Mouse (Mus musculus) erythroblast, embryonic 14.5 days (primary cell): Measurements from ENCODE around the gene Golga3. TPM values are rescaled to one million over a fixed set of nuclear protein-coding genes. Genes with fewer than 3 reads are reported as not detected.

Experiments used
- H3K27me3 ChIP-seq: 2 replicates; pipeline ENCODE4 v1.6.1; 2012; ENCODE audit warnings: inconsistent platforms; ENCODE audit not compliant: control insufficient read depth
- H3K36me3 ChIP-seq: 2 replicates; pipeline ENCODE4 v1.6.1; 2012; ENCODE audit warnings: mild to moderate bottlenecking, inconsistent platforms; ENCODE audit not compliant: control insufficient read depth
- H3K4me1 ChIP-seq: 2 replicates; pipeline ENCODE4 v1.6.1; 2012; ENCODE audit warnings: inconsistent platforms; ENCODE audit not compliant: control insufficient read depth
- H3K4me3 ChIP-seq: replicated peaks from 2 replicates; pipeline ENCODE3; 2012; ENCODE audit warnings: moderate library complexity, mild to moderate bottlenecking, inconsistent platforms
- H3K9me3 ChIP-seq: 2 replicates; pipeline ENCODE4 v1.6.1; 2012; ENCODE audit warnings: low read length, inconsistent platforms, mixed read lengths; ENCODE audit not compliant: control insufficient read depth
- GATA1 ChIP-seq: IDR thresholded peaks from 2 replicates; pipeline ENCODE4 v1.6.1; 2012; ENCODE audit warnings: low read length, inconsistent platforms, mixed read lengths
- TAL1 ChIP-seq: IDR thresholded peaks from 3 replicates; pipeline ENCODE4 v1.6.1; 2012; ENCODE audit warnings: low read length, inconsistent platforms, mixed read lengths
- polyA plus RNA-seq: library from polyadenylated mRNA; stranded (reverse); fragments of >175 nt; gene quantifications from 2 replicates; pipeline ENCODE4 v1.2.3, GENCODE M21; 2012

Golga3 gene
- polyA plus RNA-seq, 1 experiment: 0.05 TPM

DNA sequence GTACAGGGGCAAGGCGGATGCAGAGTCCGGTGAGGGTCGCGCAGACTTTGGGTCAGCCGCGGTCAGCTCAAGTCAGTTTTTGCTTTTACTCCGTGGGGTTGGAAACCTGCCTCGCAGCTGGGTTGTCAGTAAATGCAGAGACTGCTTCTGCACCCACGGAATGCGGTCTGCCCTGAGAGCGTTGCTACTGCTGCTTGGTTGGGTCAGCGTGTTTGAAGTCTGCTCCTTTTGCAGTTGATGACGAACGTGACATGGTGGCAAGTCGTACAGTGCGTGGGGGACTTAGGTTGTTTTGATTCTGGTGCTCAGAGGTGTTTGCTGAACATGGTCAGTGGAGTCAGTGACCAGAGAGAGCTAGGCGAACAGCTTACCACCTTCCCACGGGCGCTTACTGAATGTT is 520 bp downstream of the Golga3 start:
- Histone ChIP-seq H3K27me3 (no peaks in the 10 kb centered on the region), H3K9me3 (no peaks in the 10 kb centered on the region), H3K36me3 (peaks cover 15% of the 10 kb centered on the region), H3K4me1 (peaks cover 51% of the 10 kb centered on the region), H3K4me3 (peak overlapping the region; percentile 64)
- TF ChIP-seq TAL1: no peak
- TF ChIP-seq GATA1: no peak

DNA sequence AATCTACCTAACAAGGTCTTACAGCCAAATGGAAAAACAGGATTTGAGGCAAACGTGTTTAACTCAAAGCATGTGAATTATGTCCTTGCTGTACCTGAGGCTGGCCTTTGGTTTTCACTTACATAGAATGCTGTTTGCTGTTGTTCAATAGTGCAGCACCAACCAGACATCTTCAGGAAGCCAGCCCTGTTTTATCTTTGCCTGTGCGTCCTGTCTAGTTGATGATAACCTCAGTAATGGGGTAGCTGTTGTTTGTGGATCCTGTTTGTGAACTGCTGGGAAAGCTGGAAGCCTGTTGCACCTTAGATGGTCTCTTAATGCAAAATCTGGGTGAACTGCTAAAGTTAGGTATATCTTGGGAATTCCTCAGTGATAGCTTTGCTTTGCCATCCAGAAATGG is 2.1 kb downstream of the Golga3 start:
- no peak for TF ChIP-seq GATA1
- no peak for TF ChIP-seq TAL1
- H3K4me1 ChIP-seq: peaks cover 40% of the 10 kb centered on the region
- H3K27me3 ChIP-seq: no peaks in the 10 kb centered on the region
- H3K36me3 ChIP-seq: peaks cover 17% of the 10 kb centered on the region
- H3K9me3 ChIP-seq: no peaks in the 10 kb centered on the region
- H3K4me3 ChIP-seq: no peak overlapping the region

DNA sequence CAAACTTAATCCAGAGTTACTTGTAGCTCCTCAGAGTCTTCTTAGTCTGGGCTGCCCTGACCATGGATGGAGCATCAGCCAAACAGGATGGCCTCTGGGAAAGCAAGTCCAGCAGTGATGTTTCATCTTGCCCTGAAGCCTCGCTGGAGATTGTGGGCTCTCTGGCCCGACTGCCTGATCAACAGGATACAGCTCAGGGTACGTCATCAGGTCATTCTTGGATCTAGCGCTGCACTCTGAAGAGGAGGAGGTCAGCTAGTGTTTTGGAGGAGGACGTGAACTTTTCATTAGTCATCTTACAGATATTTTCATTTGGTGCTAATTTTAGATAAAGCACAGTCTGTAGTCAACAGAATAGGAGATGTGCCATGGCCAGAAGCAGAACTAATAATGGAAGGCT is 5.2 kb downstream of the Golga3 start:
- Histone ChIP-seq H3K9me3 (no peaks in the 10 kb centered on the region), H3K4me1 (peaks cover 28% of the 10 kb centered on the region), H3K36me3 (peaks cover 41% of the 10 kb centered on the region), H3K4me3 (no peak overlapping the region), H3K27me3 (no peaks in the 10 kb centered on the region)
- TF ChIP-seq GATA1: no peak
- no peak for TF ChIP-seq TAL1

DNA sequence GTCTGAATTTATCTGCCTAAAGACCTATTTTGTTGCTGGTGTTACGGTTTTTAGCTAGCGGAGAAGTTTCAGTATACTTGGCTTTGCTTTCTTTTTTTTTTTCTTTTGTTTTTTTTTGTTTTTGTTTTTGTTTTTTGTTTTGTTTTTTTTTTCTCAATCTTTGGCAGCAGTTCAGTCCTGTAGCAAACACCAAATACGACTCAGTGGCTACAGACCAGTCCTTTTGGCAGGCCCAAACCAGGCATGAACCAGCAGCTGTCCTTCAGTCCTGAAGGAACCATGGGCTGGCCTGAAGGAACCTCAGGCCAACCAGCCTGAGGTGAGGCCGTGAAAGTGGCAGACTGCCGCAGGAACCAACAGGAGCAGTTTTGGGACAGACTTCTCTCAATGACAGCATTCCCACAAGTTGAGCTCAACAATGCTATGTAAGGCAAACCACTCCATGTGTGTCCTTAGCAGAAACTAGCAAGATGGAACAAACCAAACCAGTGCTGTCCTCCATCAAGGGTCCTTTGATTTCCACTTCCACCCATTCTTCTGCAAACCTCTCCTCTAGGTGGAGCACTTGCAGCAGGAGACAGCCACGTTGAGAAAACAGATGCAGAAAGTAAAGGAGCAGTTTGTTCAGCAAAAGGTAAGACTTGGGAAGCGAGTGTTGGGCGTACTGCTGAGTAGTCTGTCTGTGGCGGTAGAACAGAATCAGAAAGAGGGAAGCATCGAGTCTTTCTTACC is 26.8 kb downstream of the Golga3 start:
- H3K4me1 ChIP-seq: no peaks in the 10 kb centered on the region
- no peak overlapping the region for H3K4me3 ChIP-seq
- TF ChIP-seq TAL1 (no peak), GATA1 (no peak)
- H3K36me3 ChIP-seq: peaks cover 73% of the 10 kb centered on the region
- no peaks in the 10 kb centered on the region for H3K27me3 ChIP-seq
- H3K9me3 ChIP-seq: no peaks in the 10 kb centered on the region

DNA sequence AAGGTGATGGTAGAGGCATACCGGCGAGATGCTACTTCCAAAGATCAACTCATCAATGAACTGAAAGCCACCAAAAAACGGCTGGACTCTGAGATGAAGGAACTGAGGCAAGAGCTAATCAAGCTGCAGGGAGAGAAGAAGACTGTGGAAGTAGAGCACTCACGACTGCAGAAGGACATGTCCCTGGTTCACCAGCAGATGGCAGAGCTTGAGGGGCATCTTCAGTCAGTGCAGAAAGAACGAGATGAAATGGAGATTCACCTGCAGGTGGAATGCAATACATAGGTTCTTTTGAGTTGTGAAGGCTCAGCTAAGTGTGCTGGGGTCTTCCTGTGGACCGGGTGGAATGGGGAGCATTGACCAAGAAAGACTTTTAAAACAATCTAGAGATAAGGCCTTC is 28.3 kb downstream of the Golga3 start:
- Histone ChIP-seq H3K36me3 (peaks cover 84% of the 10 kb centered on the region), H3K9me3 (no peaks in the 10 kb centered on the region), H3K27me3 (no peaks in the 10 kb centered on the region), H3K4me1 (no peaks in the 10 kb centered on the region), H3K4me3 (no peak overlapping the region)
- TF ChIP-seq TAL1: no peak
- TF ChIP-seq GATA1: no peak

DNA sequence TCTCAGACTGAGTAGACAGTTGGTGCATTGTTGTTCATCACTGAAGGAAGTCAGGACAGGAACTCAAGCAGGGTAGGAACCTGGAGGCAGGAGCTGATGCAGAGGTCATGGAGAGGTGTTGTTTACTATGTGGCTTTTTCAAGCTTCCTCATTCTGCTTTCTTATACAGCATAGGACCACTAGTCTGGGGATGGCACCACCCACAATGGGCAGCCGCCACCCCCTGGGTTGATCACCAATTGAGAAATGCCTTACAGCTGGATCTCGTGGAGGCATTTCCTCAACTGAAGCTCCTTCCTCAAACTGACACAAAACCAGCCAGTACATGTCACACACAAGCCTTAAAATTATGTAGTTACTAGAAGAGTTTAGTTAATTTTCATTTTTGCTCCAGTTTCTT is 34.8 kb downstream of the Golga3 start:
- Histone ChIP-seq H3K4me1 (no peaks in the 10 kb centered on the region), H3K27me3 (no peaks in the 10 kb centered on the region), H3K36me3 (peaks cover 84% of the 10 kb centered on the region), H3K9me3 (no peaks in the 10 kb centered on the region), H3K4me3 (no peak overlapping the region)
- no peak for TF ChIP-seq GATA1

DNA sequence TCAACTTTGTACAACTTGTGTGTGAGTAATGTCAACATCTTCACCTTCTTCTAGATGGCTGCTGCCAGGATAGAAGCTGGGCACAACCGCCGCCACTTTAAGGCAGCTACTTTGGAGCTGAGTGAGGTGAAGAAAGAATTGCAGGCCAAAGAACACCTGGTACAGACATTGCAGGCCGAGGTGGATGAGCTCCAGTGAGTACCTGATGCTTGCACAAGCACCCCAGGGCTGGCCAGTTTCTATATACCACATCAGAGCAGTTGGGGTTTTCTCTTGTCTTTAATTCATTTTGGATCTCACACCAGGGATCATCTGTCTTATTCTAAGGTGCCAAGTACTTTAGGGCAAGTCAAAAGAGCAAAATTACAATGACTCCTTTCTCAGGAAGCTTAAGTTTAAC is 40.3 kb downstream of the Golga3 start:
- Histone ChIP-seq H3K9me3 (no peaks in the 10 kb centered on the region), H3K4me1 (no peaks in the 10 kb centered on the region), H3K36me3 (peaks cover 84% of the 10 kb centered on the region), H3K27me3 (no peaks in the 10 kb centered on the region), H3K4me3 (no peak overlapping the region)
- TF ChIP-seq TAL1 (no peak), GATA1 (no peak)

DNA sequence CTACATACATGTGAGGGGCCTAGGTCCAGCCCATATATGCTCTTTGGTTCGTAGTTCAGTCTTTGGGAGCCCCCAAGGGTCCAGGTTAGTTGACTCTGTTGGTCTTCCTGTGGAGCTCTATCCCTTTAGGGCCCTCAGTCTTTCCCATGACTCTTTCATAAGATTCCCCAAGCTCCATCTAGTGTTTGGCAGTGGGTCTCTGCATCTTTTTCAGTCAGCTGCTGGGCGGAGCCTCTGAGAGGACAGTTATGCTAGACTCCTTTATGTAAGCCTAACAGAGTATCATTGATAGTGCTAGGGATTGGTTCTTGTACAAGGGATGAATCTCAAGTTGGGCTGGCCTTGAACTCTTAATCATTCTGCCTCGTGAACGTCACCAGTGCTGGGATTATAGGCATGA is 43.8 kb downstream of the Golga3 start:
- Histone ChIP-seq H3K36me3 (peaks cover 76% of the 10 kb centered on the region), H3K4me1 (no peaks in the 10 kb centered on the region), H3K27me3 (no peaks in the 10 kb centered on the region), H3K9me3 (no peaks in the 10 kb centered on the region), H3K4me3 (no peak overlapping the region)
- no peak for TF ChIP-seq TAL1
- TF ChIP-seq GATA1: no peak

DNA sequence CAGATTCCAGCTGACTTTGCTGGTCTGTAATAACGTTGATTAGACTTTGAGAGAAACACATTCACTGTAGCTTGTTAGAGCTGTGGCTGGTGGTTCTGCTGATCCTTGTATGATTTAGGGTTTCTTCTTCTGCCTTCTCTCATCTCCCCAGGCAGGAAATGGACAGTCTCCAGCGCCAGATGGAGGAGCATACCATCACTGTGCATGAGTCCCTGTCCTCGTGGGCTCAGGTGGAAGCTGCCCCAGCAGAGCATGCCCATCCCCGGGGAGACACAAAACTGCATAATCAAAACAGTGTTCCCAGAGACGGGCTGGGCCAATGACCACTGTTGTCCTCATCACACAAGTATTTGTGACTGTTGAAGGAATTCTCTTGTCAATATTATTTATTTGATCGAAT is 46.3 kb downstream of the Golga3 start:
- Histone ChIP-seq H3K27me3 (no peaks in the 10 kb centered on the region), H3K9me3 (no peaks in the 10 kb centered on the region), H3K4me1 (no peaks in the 10 kb centered on the region), H3K4me3 (no peak overlapping the region), H3K36me3 (peaks cover 70% of the 10 kb centered on the region)
- no peak for TF ChIP-seq GATA1
- no peak for TF ChIP-seq TAL1

DNA sequence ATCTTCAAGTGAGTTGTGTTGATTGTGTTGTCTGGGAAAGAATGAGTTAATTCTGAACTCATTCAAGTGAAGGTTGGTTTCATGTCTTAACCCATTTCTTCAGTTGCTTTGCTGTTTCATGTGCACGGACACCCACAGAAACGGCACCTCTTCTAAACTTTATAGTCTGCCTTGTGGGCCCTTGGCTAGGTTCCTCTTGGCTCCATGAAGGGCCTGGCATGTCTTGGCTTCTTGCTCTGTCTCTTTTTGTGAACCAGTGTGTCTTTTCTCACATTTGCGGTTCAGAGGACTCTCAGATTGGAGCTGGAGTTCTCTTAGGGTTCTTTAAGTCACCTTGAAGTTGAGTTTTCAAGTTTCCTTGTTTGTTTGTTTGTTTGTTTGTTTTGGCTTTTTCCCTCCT is 48.6 kb downstream of the Golga3 start:
- Histone ChIP-seq H3K4me1 (peaks cover 6% of the 10 kb centered on the region), H3K36me3 (peaks cover 51% of the 10 kb centered on the region), H3K4me3 (no peak overlapping the region), H3K27me3 (no peaks in the 10 kb centered on the region), H3K9me3 (no peaks in the 10 kb centered on the region)
- no peak for TF ChIP-seq GATA1
- no peak for TF ChIP-seq TAL1
